Mouse (Mus musculus) stomach, postnatal 0 days (tissue): ENCODE results near the gene Rab4b. TPM values are rescaled to one million over a fixed set of nuclear protein-coding genes. Genes with fewer than 3 reads are reported as not detected.

Source experiments
- ATAC-seq: fragments of 200-750 bp; cut with Nextera tagmentation; 2 replicates; pipeline ENCODE4 v1.8.0; 2017; ENCODE audit not compliant: low FRiP score, low TSS enrichment
- DNase-seq: peaks from one replicate; pipeline ENCODE4 v3.0.0-alpha.2; 2016; ENCODE audit warnings: low spot score
- H3K27ac ChIP-seq: fragments of 300-500 bp; sonication (generic); replicated peaks from 2 replicates; pipeline ENCODE4 v1.5.1; 2014; ENCODE audit warnings: mild to moderate bottlenecking, control low read depth
- H3K27me3 ChIP-seq: fragments of 300-500 bp; sonication (generic); 2 replicates; pipeline ENCODE4 v1.6.1; 2014; ENCODE audit warnings: low read length; ENCODE audit not compliant: control insufficient read depth, insufficient read depth
- H3K36me3 ChIP-seq: fragments of 300-500 bp; sonication (generic); 2 replicates; pipeline ENCODE4 v1.6.1; 2014; ENCODE audit warnings: low read length, mixed read lengths; ENCODE audit not compliant: control insufficient read depth, insufficient read depth
- H3K4me1 ChIP-seq: fragments of 300-500 bp; sonication (generic); replicated peaks from 2 replicates; pipeline ENCODE4 v1.6.1; 2014; ENCODE audit warnings: antibody characterized with exemption; ENCODE audit not compliant: control insufficient read depth, insufficient read depth
- H3K4me2 ChIP-seq: fragments of 300-500 bp; sonication (generic); replicated peaks from 2 replicates; pipeline ENCODE4 v1.6.1; 2014; ENCODE audit warnings: low read depth, mild to moderate bottlenecking, control low read depth, moderate library complexity
- H3K4me3 ChIP-seq: fragments of 300-500 bp; sonication (generic); 2 replicates; pipeline ENCODE4 v1.5.1; 2014; ENCODE audit warnings: low read depth, low read length, control low read depth
- H3K9ac ChIP-seq: fragments of 300-500 bp; sonication (generic); 2 replicates; pipeline ENCODE4 v1.6.1; 2014; ENCODE audit warnings: mild to moderate bottlenecking, low read length, control low read depth, mixed read lengths
- H3K9me3 ChIP-seq: fragments of 300-500 bp; sonication (generic); 2 replicates; pipeline ENCODE4 v1.6.1; 2016; ENCODE audit warnings: low read length; ENCODE audit not compliant: control insufficient read depth
- CTCF ChIP-seq: IDR thresholded peaks from 2 replicates; pipeline ENCODE4 v1.5.1; 2016; ENCODE audit warnings: antibody characterized with exemption, low read depth, mild to moderate bottlenecking, moderate library complexity
- EP300 ChIP-seq: optimal IDR thresholded peaks from 2 replicates; pipeline ENCODE3; 2016; ENCODE audit warnings: antibody characterized with exemption
- whole genome bisulfite sequencing: fragments of 180-500 bp; shearing (Covaris S2); extraction: QIAGEN DNeasy Blood & Tissue Kit; methylation state at CpG from one replicate; pipeline ENCODE4 v1.1.7; 2014; 5-methylcytosine and 5-hydroxymethylcytosine counted together
- polyA plus RNA-seq: library from polyadenylated mRNA; unstranded; fragments of >200 nt; fragmentation: Nextera tagmentation; extraction: Ambion mirVana; gene quantifications from 2 replicates; pipeline ENCODE4 v1.2.1, GENCODE M21; 2015

Rab4b gene
- polyA plus RNA-seq, 1 experiment from 2014 or later, result 72.2 TPM

GRCm38 (mm10) chr7:27192434-27192833 is 13.7 kb upstream of the Rab4b start:
- no peak overlapping the region for H3K9ac ChIP-seq
- no peaks in the 10 kb centered on the region for H3K9me3 ChIP-seq
- H3K36me3 ChIP-seq, result peaks cover 29% of the 10 kb centered on the region
- no peaks in the 10 kb centered on the region for H3K27me3 ChIP-seq
- H3K4me2 ChIP-seq, result no peak overlapping the region
- DNase-seq, result no peak
- ATAC-seq, result no peak
- WGBS, result 91% methylated on average over 5 of the region's 5 CpGs
- no peak overlapping the region for H3K27ac ChIP-seq
- H3K4me1 ChIP-seq, result peaks cover 4% of the 10 kb centered on the region
- TF ChIP-seq EP300, result no peak
- TF ChIP-seq CTCF, result no peak
- no peak overlapping the region for H3K4me3 ChIP-seq

DNA sequence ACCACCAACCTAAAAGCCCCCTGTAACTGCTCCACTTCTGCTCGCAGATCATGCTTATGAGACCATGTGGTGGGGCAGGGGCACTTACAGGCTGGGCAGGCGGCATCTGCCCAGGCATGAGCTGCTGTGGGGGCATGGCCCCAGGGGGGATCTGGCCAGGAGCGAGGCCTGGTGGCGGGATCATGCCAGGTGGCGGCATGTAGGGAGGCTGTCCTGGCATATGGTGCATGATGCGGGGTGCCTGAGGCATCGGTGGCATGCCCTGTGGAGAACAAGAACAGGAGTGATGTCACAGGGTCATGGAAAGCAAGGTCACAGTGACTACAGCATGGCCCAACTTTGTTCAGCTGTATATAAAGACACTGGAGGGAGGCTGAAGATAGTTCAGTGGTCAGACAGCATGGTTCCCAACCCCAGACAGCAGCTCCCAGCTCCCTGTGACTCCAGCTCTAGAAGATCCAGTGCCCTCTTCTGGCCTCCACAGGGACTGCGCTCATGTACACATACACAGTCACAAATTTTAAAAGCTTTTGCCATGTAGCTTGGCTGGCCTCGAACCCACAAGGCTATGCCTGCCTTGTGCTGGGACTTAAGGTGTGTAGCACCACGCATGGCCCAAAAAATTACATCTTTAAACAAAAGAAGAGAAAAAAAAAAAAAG is 10.7 kb upstream of the Rab4b start:
- WGBS, result 98% methylated on average over 10 of the region's 10 CpGs
- Histone ChIP-seq H3K4me3 (no peak overlapping the region), H3K9me3 (no peaks in the 10 kb centered on the region), H3K27ac (no peak overlapping the region), H3K9ac (no peak overlapping the region), H3K36me3 (peaks cover 43% of the 10 kb centered on the region), H3K4me1 (no peaks in the 10 kb centered on the region), H3K27me3 (no peaks in the 10 kb centered on the region), H3K4me2 (no peak overlapping the region)
- DNase-seq (no peak), ATAC-seq (no peak)
- TF ChIP-seq EP300, result no peak
- TF ChIP-seq CTCF, result peak; percentile 51

GRCm38 (mm10) chr7:27185986-27186385 is 7.3 kb upstream of the Rab4b start:
- Histone ChIP-seq H3K36me3 (peaks cover 28% of the 10 kb centered on the region), H3K9me3 (no peaks in the 10 kb centered on the region), H3K27ac (no peak overlapping the region), H3K9ac (no peak overlapping the region), H3K4me3 (no peak overlapping the region), H3K4me2 (no peak overlapping the region), H3K4me1 (no peaks in the 10 kb centered on the region), H3K27me3 (no peaks in the 10 kb centered on the region)
- 88% methylated on average over 5 of the region's 5 CpGs for WGBS
- TF ChIP-seq EP300 (no peak), CTCF (no peak)
- no peak for ATAC-seq
- DNase-seq, result no peak

DNA sequence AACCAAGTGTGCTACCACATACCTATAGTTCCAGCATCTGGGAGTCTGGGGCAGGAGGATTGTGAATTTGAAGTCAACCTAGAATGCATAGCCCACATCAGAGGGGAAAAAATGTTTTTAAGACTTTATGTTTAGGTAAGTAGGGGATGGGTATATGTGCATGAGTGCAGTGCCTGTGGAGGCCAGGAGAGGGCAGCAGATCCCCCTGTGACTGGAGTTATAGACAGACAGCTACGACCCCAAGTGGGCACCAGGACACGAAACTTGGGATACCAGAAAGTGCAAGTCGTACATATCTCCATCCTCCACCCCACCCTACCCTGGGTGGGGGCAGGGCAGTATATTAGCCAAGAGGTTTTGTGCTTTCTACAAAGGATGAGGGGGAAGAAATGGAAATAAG is 6.3 kb upstream of the Rab4b start:
- no peak for TF ChIP-seq EP300
- peak; percentile 80 for TF ChIP-seq CTCF
- H3K36me3 ChIP-seq, result peaks cover 25% of the 10 kb centered on the region
- H3K4me1 ChIP-seq, result no peaks in the 10 kb centered on the region
- ATAC-seq (no peak), DNase-seq (peak; percentile 61)
- 56% methylated on average over 3 of the region's 3 CpGs for WGBS
- no peak overlapping the region for H3K27ac ChIP-seq
- H3K9ac ChIP-seq, result no peak overlapping the region
- no peaks in the 10 kb centered on the region for H3K27me3 ChIP-seq
- no peak overlapping the region for H3K4me3 ChIP-seq
- no peak overlapping the region for H3K4me2 ChIP-seq
- H3K9me3 ChIP-seq, result no peaks in the 10 kb centered on the region

- Histone ChIP-seq H3K4me2 (no peak overlapping the region), H3K4me3 (no peak overlapping the region), H3K27me3 (no peaks in the 10 kb centered on the region), H3K36me3 (peaks cover 14% of the 10 kb centered on the region), H3K4me1 (no peaks in the 10 kb centered on the region; the same call in 1 of the 2 replicates), H3K9me3 (no peaks in the 10 kb centered on the region), H3K9ac (no peak overlapping the region), H3K27ac (no peak overlapping the region)
- ATAC-seq (no peak), DNase-seq (no peak)
- WGBS, result 53% methylated on average over 1 of the region's 1 CpGs
- TF ChIP-seq CTCF (no peak), EP300 (no peak)
These were observed 3.8 kb upstream of the Rab4b start for GRCm38 (mm10) chr7:27182498-27182897.

DNA sequence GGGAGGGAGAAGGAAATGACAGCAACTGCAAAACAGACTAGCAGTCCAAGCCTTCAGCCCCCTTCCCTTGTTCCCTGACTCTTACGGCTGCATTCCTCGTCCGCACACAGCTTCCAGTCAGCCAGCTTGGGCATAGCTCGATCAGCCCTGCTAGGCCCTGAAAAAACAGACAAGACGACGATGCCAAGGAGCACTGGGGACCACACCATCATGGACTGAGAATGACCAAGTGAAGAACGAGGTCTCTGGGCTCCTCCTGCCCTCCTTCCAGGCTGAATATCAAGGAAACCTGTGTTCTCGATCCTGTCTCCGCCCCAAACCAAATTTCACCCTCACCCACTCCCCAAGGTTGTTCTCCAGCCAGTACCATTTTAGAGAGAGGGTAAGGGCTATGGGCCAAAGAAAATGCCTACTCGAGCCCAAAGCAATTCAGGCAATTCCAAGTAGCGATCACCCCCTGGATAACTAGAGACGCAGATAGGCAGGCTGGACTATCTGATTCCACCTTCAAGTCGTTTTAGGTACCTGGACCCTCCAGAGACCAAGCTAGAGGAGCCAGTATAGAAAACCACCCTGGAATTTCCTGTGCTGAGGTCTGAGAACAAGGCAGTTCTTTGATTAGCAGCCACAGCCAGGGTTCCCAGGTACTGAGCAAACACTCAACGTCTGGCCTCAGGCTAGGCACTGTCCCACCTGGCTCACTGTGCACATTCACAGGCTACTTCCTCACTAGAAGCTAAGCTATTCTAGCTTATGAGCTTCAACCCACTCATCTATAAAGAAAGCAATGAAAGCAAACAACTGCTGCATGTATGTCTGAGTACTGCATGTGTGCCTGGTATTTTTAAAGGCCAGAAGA is 2.4 kb upstream of the Rab4b start, which contains the start of the genes Gm21983 and Mia:
Gene Gm21983, minus strand, starts transcription at position 250 of the 859 bp plus-strand sequence.
Gene Mia, minus strand, starts transcription at position 321 of the 859 bp plus-strand sequence.
- Histone ChIP-seq H3K9ac (no peak within 1 kb of the TSS), H3K27me3 (no peaks in the 10 kb centered on the region), H3K4me2 (no peak within 1 kb of the TSS), H3K4me3 (no peak within 1 kb of the TSS), H3K36me3 (peaks cover 10% of the 10 kb centered on the region), H3K27ac (peak within 1 kb of the TSS; percentile 67), H3K9me3 (no peaks in the 10 kb centered on the region), H3K4me1 (no peaks in the 10 kb centered on the region; the same call in 1 of the 2 replicates)
- ATAC-seq (no peak), DNase-seq (peak; percentile 54)
- TF ChIP-seq EP300, result no peak
- no peak for TF ChIP-seq CTCF
- WGBS, result 63% methylated on average over 14 of the region's 14 CpGs
